Mouse (Mus musculus) heart, embryonic 16.5 days (tissue): ENCODE measurements around the gene Ppdpf. TPM values are rescaled to one million over a fixed set of nuclear protein-coding genes. Genes with fewer than 3 reads are reported as not detected.

ENCODE experiments used
- ATAC-seq: fragments of 200-750 bp; cut with Nextera tagmentation; replicated peaks from 2 replicates; pipeline ENCODE4 v1.8.0; 2017; ENCODE audit warnings: moderate number of reproducible peaks; ENCODE audit not compliant: insufficient read depth, low FRiP score; ENCODE audit errors: extremely low read depth
- H3K27ac ChIP-seq: fragments of 300-500 bp; sonication (generic); 2 replicates; pipeline ENCODE4 v1.5.1; 2014; ENCODE audit warnings: mild to moderate bottlenecking, low read length, control low read depth, moderate library complexity
- H3K27me3 ChIP-seq: fragments of 300-500 bp; sonication (generic); 2 replicates; pipeline ENCODE4 v1.6.1; 2014; ENCODE audit warnings: low read length, mixed read lengths; ENCODE audit not compliant: control insufficient read depth, insufficient read depth
- H3K36me3 ChIP-seq: fragments of 300-500 bp; sonication (generic); 2 replicates; pipeline ENCODE4 v1.6.1; 2014; ENCODE audit not compliant: control insufficient read depth, insufficient read depth
- H3K4me1 ChIP-seq: fragments of 300-500 bp; sonication (generic); 2 replicates; pipeline ENCODE4 v1.6.1; 2014; ENCODE audit warnings: low read length, mixed read lengths; ENCODE audit not compliant: control insufficient read depth, insufficient read depth
- H3K4me2 ChIP-seq: fragments of 300-500 bp; sonication (generic); 2 replicates; pipeline ENCODE4 v1.6.1; 2014; ENCODE audit warnings: low read depth, mild to moderate bottlenecking, control low read depth, low read length
- H3K4me3 ChIP-seq: fragments of 300-500 bp; sonication (generic); 2 replicates; pipeline ENCODE4 v1.5.1; 2014; ENCODE audit warnings: mild to moderate bottlenecking, control low read depth, low read length
- H3K9ac ChIP-seq: fragments of 300-500 bp; sonication (generic); 2 replicates; pipeline ENCODE4 v1.6.1; 2014; ENCODE audit warnings: low read length, control low read depth
- H3K9me3 ChIP-seq: fragments of 300-500 bp; sonication (generic); replicated peaks from 2 replicates; pipeline ENCODE4 v1.6.1; 2016; ENCODE audit warnings: low read length; ENCODE audit not compliant: control insufficient read depth
- WGBS: fragments of 180-500 bp; shearing (Covaris S2); extraction: QIAGEN DNeasy Blood & Tissue Kit; methylation state at CpG from one replicate; pipeline ENCODE4 v1.1.7; 2014; 5-methylcytosine and 5-hydroxymethylcytosine counted together
- polyA plus RNA-seq: library from polyadenylated mRNA; unstranded; fragments of >200 nt; fragmentation: Nextera tagmentation; extraction: Ambion mirVana; gene quantifications from 2 replicates; pipeline ENCODE4 v1.2.1, GENCODE M21; 2015

Ppdpf gene
- 135 and 154 TPM in 2 replicates for polyA plus RNA-seq

- WGBS, result under 1% methylated on average over 64 of the region's 64 CpGs
- H3K27ac ChIP-seq, result peak within 1 kb of the TSS; percentile 93
- H3K4me3 ChIP-seq, result peak within 1 kb of the TSS; percentile 82
- no peaks in the 10 kb centered on the region for H3K9me3 ChIP-seq
- ATAC-seq, result peak; percentile 95
- H3K4me1 ChIP-seq, result peaks cover 6% of the 10 kb centered on the region
- H3K27me3 ChIP-seq, result no peaks in the 10 kb centered on the region
- H3K4me2 ChIP-seq, result peak within 1 kb of the TSS; percentile 96
- no peaks in the 10 kb centered on the region for H3K36me3 ChIP-seq
- H3K9ac ChIP-seq, result peak within 1 kb of the TSS; percentile 92
Observed at GRCm38 (mm10) chr2:181187121-181188000, at the start of gene Ppdpf. Gene Ppdpf, plus strand, starts transcription at chr2:181187247.

- Histone ChIP-seq H3K4me2 (no peak overlapping the region), H3K36me3 (no peaks in the 10 kb centered on the region), H3K9me3 (no peaks in the 10 kb centered on the region), H3K4me1 (no peaks in the 10 kb centered on the region), H3K27me3 (peaks cover 33% of the 10 kb centered on the region), H3K4me3 (no peak overlapping the region), H3K27ac (no peak overlapping the region), H3K9ac (no peak overlapping the region)
- 77% methylated on average over 5 of the region's 5 CpGs for WGBS
- ATAC-seq, result no peak
Observed at GRCm38 (mm10) chr2:181139641-181140193, 47.3 kb upstream of the Ppdpf start.

DNA sequence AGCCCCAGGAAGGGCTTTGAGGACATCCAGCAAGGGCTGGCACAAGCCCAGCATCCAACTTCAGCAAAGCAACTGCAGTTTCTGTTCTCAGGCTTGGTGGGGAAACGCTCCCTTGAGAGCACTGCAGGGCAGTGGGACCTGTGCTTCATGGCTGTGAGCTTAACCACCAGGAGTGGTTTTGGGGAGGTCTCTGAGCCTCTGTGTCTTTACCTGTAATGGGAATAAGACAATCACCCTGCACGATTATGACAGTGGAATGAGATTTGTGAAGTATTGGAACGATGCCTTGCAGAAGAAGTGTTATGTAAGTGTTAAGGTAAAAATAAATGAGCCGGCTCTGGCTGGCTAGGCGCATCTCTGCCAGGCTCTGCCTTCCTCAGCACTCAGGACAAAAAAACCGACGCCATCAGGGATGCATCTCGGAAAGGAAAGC, 44.3 kb upstream of the Ppdpf start:
- H3K4me2 ChIP-seq, result no peak overlapping the region
- WGBS, result 49% methylated on average over 8 of the region's 8 CpGs
- no peaks in the 10 kb centered on the region; the same call in 1 of the 2 replicates for H3K4me1 ChIP-seq
- H3K4me3 ChIP-seq, result no peak overlapping the region
- H3K27me3 ChIP-seq, result peaks cover 15% of the 10 kb centered on the region
- ATAC-seq, result no peak
- peaks cover 2% of the 10 kb centered on the region for H3K36me3 ChIP-seq
- H3K9me3 ChIP-seq, result no peaks in the 10 kb centered on the region
- H3K27ac ChIP-seq, result no peak overlapping the region
- no peak overlapping the region for H3K9ac ChIP-seq

DNA sequence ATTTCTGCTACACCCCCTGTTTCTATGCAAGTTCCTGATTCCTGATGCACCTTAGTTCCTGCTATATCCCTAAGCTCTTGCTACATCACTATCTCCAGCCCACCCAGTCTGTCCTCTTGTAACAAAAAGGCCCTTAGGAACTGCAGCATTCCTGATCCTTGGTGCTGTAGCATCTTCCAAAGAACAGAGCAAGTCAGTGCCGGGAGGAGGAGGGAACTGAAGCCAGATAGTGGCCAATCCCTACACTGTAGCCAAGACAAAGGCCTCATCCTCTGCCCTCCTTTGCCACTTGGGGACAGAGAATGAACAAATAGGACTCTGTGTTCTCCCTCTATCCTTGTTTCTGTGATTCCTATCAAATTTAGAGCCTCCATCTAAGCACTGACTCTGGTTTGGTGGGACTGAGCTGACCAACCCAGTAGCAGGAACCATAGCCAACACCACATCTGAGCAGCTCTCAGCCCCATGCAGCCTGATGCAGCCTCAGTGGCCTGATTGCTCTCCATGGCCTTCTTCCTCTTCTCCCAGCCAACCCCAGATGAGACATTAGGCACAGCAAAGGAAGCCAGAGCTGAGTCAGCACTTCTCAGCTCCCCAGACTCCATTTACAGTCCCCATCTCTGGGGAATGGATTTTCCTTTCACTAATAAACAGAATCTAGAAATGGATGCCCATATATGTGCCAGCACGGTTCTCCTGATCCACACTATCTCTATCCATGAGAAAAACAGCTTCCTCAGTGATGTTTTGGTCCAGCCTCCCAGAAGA, 43.4 kb upstream of the Ppdpf start:
- Histone ChIP-seq H3K4me1 (peaks cover 9% of the 10 kb centered on the region), H3K27me3 (peaks cover 12% of the 10 kb centered on the region), H3K4me3 (no peak overlapping the region), H3K27ac (no peak overlapping the region), H3K36me3 (peaks cover 2% of the 10 kb centered on the region), H3K9ac (no peak overlapping the region), H3K9me3 (no peaks in the 10 kb centered on the region), H3K4me2 (no peak overlapping the region)
- WGBS, result 54% methylated on average over 2 of the region's 2 CpGs
- no peak for ATAC-seq

DNA sequence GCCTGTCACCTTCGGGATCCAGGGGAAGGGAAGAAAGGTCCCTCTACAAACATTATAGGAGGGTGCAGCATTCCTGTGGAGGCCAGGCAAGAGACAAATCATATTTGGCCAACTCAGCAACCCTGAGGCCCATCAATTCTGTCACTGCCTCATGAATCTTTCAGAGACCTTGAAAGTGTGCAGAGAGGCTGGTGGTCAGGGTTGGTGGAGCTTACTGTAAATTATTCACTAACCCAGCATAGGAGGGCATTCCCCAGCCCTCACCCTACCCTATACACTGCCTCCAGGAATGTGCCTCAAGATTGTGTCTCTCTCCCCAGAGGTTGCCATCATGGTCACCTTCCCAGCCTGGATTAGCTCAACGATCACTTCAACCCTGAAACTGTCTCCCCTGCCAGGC, 42.4 kb upstream of the Ppdpf start:
- H3K9ac ChIP-seq, result no peak overlapping the region
- H3K4me3 ChIP-seq, result no peak overlapping the region
- WGBS, result 83% methylated on average over 2 of the region's 2 CpGs
- H3K4me2 ChIP-seq, result no peak overlapping the region
- H3K4me1 ChIP-seq, result peaks cover 12% of the 10 kb centered on the region
- no peak for ATAC-seq
- peaks cover 2% of the 10 kb centered on the region for H3K36me3 ChIP-seq
- H3K27ac ChIP-seq, result no peak overlapping the region
- no peaks in the 10 kb centered on the region for H3K9me3 ChIP-seq
- peaks cover 10% of the 10 kb centered on the region for H3K27me3 ChIP-seq

GRCm38 (mm10) chr2:181146976-181147545, 40.0 kb upstream of the Ppdpf start:
- Histone ChIP-seq H3K27me3 (peaks cover 6% of the 10 kb centered on the region), H3K36me3 (peaks cover 6% of the 10 kb centered on the region), H3K4me1 (peaks cover 12% of the 10 kb centered on the region), H3K4me3 (no peak overlapping the region), H3K9ac (no peak overlapping the region), H3K4me2 (peak overlapping the region; percentile 72; the same call in 1 of the 2 replicates), H3K27ac (no peak overlapping the region), H3K9me3 (no peaks in the 10 kb centered on the region)
- 56% methylated on average over 4 of the region's 4 CpGs for WGBS
- ATAC-seq, result no peak

DNA sequence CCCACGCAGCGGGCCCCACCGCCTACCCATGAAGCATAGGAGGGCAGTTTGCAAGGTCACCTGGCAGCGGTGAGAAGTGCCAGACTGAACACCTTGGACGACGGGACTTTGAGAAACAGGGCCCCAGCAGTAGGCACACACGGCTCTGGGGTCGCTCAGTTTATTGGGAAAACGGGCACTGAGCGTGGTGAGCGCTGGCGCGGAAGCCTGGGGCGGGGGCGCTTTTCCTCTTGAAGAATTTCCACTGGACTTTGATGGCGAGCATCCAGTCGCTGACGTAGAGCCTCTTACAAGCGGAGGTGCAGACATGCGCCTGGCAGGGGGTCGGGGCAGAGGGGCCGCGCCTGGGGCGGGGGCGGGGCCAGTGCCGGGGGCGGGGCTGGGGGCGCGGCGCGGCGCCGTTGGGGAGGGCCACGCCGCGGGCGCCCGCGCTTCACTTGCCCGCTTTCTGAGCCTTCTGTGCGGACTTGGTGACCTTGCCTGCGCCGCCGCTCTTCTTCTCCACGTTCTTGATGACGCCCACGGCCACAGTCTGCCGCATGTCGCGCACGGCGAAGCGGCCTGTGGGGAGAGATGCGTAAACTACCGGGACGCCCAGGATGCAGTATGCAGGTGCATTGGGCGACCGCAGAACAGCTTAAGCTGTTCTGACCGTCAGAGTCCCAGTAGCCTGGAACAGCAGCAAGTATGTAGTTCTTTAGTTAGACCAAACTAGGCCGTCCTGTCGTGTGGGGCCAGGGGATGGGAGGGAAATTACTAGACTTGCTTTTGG, 39.3 kb upstream of the Ppdpf start:
- Histone ChIP-seq H3K9ac (peak overlapping the region; percentile 35; the same call in 1 of the 2 replicates), H3K36me3 (peaks cover 9% of the 10 kb centered on the region), H3K9me3 (no peaks in the 10 kb centered on the region), H3K4me3 (peak overlapping the region; percentile 46), H3K27me3 (peaks cover 6% of the 10 kb centered on the region), H3K4me1 (peaks cover 12% of the 10 kb centered on the region), H3K4me2 (peak overlapping the region; percentile 72), H3K27ac (no peak overlapping the region)
- peak; percentile 53 for ATAC-seq
- 10% methylated on average over 56 of the region's 61 CpGs for WGBS

GRCm38 (mm10) chr2:181148318-181148955, 38.6 kb upstream of the Ppdpf start:
- WGBS, result 23% methylated on average over 31 of the region's 31 CpGs
- H3K27me3 ChIP-seq, result peaks cover 6% of the 10 kb centered on the region
- peaks cover 11% of the 10 kb centered on the region for H3K36me3 ChIP-seq
- H3K4me2 ChIP-seq, result peak overlapping the region; percentile 72
- H3K9me3 ChIP-seq, result no peaks in the 10 kb centered on the region
- no peak overlapping the region for H3K27ac ChIP-seq
- peak overlapping the region; percentile 46 for H3K4me3 ChIP-seq
- no peak for ATAC-seq
- no peak overlapping the region for H3K9ac ChIP-seq
- peaks cover 12% of the 10 kb centered on the region for H3K4me1 ChIP-seq
